Mouse (Mus musculus) kidney, postnatal 0 days (tissue): Measurements from ENCODE around the gene Gldn. TPM values are rescaled to one million over a fixed set of nuclear protein-coding genes. Genes with fewer than 3 reads are reported as not detected.

Experiments
- ATAC-seq: fragments of 200-750 bp; cut with Nextera tagmentation; replicated peaks from 2 replicates; pipeline ENCODE4 v1.8.0; 2017; ENCODE audit warnings: low read depth, moderate number of reproducible peaks, moderate TSS enrichment, moderate library complexity; ENCODE audit not compliant: low FRiP score
- DNase-seq: peaks from one replicate; pipeline ENCODE4 v3.0.0-alpha.2; 2016; ENCODE audit warnings: low spot score
- H3K27ac ChIP-seq: fragments of 300-500 bp; sonication (generic); 2 replicates; pipeline ENCODE4 v1.5.1; 2014; ENCODE audit warnings: mild to moderate bottlenecking
- H3K27me3 ChIP-seq: fragments of 300-500 bp; sonication (generic); 2 replicates; pipeline ENCODE4 v1.6.1; 2014; ENCODE audit warnings: low read length, mixed read lengths; ENCODE audit not compliant: insufficient read depth
- H3K36me3 ChIP-seq: fragments of 300-500 bp; sonication (generic); 2 replicates; pipeline ENCODE4 v1.6.1; 2014; ENCODE audit warnings: low read length, mixed read lengths; ENCODE audit not compliant: insufficient read depth
- H3K4me1 ChIP-seq: fragments of 300-500 bp; sonication (generic); replicated peaks from 2 replicates; pipeline ENCODE4 v1.6.1; 2014; ENCODE audit warnings: antibody characterized with exemption, low read length, mixed read lengths; ENCODE audit not compliant: insufficient read depth
- H3K4me2 ChIP-seq: fragments of 300-500 bp; sonication (generic); 2 replicates; pipeline ENCODE4 v1.6.1; 2014; ENCODE audit warnings: mild to moderate bottlenecking, low read length, moderate library complexity, mixed read lengths
- H3K4me3 ChIP-seq: fragments of 300-500 bp; sonication (generic); replicated peaks from 2 replicates; pipeline ENCODE4 v1.5.1; 2014; ENCODE audit warnings: low read depth, low read length
- H3K9ac ChIP-seq: fragments of 300-500 bp; sonication (generic); 2 replicates; pipeline ENCODE4 v1.6.1; 2014; ENCODE audit warnings: low read depth, low read length
- H3K9me3 ChIP-seq: fragments of 300-500 bp; sonication (generic); replicated peaks from 2 replicates; pipeline ENCODE4 v1.6.1; 2016; ENCODE audit warnings: low read length, inconsistent platforms, mixed read lengths
- CTCF ChIP-seq: IDR thresholded peaks from 2 replicates; pipeline ENCODE4 v1.5.1; 2016; ENCODE audit warnings: antibody characterized with exemption, low read depth, mild to moderate bottlenecking, moderate library complexity
- WGBS: fragments of 180-500 bp; shearing (Covaris S2); extraction: QIAGEN DNeasy Blood & Tissue Kit; methylation state at CpG from one replicate; pipeline ENCODE4 v1.1.7; 2014; 5-methylcytosine and 5-hydroxymethylcytosine counted together
- polyA plus RNA-seq: library from polyadenylated mRNA; unstranded; fragments of >200 nt; fragmentation: Nextera tagmentation; extraction: Ambion mirVana; gene quantifications from 2 replicates; pipeline ENCODE4 v1.2.1, GENCODE M21; 2015

Gene Gldn
- polyA plus RNA-seq, 1 experiment from 2014 or later = 4.6 TPM

DNA sequence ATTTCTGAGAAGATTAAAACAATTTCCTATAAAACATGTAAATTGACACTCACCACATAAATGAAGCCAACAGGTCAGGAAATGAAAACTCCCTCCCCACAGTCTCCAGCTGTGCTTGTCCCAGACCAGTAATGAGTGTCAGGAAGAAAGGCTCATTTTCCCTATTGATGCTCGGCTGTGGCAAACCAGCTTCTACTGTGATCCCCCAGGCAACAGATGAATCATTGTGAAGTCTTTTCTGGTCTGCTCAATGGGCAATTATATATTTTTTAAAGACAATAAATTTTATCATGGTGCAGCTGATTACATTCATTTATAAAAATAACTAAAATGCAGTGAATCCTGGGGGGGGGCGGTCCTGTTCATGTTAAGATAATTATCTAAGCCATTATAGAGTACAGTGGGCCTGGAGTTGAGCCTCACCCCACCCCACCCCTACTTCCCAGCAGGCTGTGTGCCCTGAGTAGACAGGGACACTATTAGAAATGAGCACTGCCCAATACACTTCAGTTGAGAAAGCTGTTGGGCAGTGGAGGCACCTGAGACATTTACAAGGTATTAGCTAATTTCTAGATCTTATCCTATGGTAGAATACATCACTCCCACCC, 22.6 kb downstream of the Gldn start:
- no peaks in the 10 kb centered on the region for H3K27me3 ChIP-seq
- no peak overlapping the region for H3K27ac ChIP-seq
- no peak overlapping the region for H3K4me3 ChIP-seq
- no peaks in the 10 kb centered on the region for H3K9me3 ChIP-seq
- no peak overlapping the region for H3K9ac ChIP-seq
- no peak for ATAC-seq
- no peak overlapping the region for H3K4me2 ChIP-seq
- TF ChIP-seq CTCF = no peak
- 44% methylated on average over 2 of the region's 2 CpGs for WGBS
- H3K4me1 ChIP-seq = no peaks in the 10 kb centered on the region
- DNase-seq = peak; percentile 46
- no peaks in the 10 kb centered on the region for H3K36me3 ChIP-seq

DNA sequence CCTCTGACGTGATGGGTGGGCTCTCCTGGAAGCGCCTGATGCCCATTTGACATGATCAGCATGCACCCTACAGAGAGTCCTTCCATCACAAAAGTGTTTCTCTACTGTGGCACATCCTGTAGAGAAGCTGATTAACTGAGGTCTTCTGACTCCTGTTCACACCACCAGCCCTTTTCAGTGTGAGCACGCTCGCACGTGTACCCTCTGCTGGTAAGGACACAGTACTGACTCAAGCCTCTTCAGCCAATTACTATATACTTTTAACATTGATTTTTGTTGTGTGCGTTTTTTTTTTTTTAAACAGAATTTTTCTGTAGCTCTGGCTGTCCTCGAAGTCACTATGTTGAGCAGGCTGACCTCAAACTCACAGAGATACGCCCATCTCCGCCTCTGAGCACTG, 30.1 kb downstream of the Gldn start:
- no peaks in the 10 kb centered on the region for H3K36me3 ChIP-seq
- H3K9ac ChIP-seq = no peak overlapping the region
- 73% methylated on average over 9 of the region's 9 CpGs for WGBS
- no peak overlapping the region for H3K4me3 ChIP-seq
- no peak overlapping the region for H3K27ac ChIP-seq
- no peaks in the 10 kb centered on the region for H3K27me3 ChIP-seq
- ATAC-seq = no peak
- H3K4me1 ChIP-seq = no peaks in the 10 kb centered on the region
- TF ChIP-seq CTCF = peak; percentile 55
- DNase-seq = no peak
- H3K4me2 ChIP-seq = no peak overlapping the region
- H3K9me3 ChIP-seq = no peaks in the 10 kb centered on the region

DNA sequence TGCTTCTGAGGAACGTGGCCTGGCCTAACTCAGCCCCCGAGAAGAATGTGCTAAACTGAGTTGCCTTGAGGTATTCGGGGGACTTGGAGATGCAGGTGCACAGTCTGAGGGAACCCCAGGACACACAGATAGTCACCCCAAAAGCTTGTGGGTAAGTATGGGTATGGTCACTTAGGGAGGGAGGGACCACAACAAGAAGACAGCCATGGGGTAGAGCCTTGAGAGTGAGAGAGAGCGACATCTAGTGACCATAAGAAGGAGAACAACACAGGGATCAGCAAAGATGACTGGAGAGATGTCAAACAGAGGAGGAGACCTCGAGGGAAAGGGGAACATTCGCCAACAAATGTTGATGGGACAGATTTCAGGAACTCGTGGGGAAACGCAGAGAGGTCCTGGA, 37.2 kb downstream of the Gldn start:
- no peaks in the 10 kb centered on the region for H3K27me3 ChIP-seq
- TF ChIP-seq CTCF = peak; percentile 75
- WGBS = 41% methylated on average over 8 of the region's 8 CpGs
- no peak overlapping the region for H3K27ac ChIP-seq
- H3K4me2 ChIP-seq = no peak overlapping the region
- ATAC-seq = no peak
- H3K4me1 ChIP-seq = no peaks in the 10 kb centered on the region
- peak; percentile 71 for DNase-seq
- H3K36me3 ChIP-seq = no peaks in the 10 kb centered on the region
- no peaks in the 10 kb centered on the region for H3K9me3 ChIP-seq
- H3K9ac ChIP-seq = no peak overlapping the region
- no peak overlapping the region for H3K4me3 ChIP-seq

DNA sequence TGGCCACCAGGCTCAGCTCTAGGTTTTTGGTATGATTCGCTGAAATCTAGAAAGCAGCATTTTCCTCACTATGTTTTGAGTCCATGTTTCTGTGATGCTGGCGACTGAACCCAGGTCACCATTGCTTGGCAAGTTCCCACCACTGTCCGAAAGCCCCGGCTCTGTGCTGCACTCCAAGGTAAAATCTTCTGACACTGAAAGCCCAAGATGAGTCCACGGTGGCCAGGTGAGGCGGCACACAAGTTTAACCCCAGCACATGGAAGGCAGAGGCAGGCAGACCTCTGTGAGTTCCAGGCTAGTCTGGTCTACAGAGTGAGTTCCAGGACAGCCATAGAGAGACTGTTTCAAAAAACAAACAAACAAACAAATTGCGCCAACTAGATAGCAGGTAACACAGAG, 42.9 kb downstream of the Gldn start:
- ATAC-seq = no peak
- no peaks in the 10 kb centered on the region for H3K9me3 ChIP-seq

DNA sequence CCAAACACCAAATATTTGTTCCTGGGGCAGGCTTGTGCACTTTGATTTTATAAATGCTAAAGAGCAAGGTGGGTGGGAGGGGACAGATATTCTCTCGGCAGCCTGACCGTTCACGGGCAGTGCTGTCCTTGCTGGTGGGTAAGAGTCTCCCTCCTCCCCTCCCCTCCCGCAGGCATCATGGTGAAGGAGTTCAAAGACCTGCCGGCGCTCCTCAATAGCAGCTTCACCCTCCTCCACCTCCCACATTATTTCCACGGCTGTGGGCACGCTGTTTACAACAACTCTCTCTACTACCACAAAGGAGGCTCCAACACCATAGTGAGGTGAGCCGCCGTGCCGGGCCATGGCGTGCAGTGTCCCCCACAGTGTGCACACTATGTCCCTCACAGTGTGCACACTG, 49.3 kb downstream of the Gldn start:
- 60% methylated on average over 12 of the region's 12 CpGs for WGBS
- Histone ChIP-seq H3K36me3 (no peaks in the 10 kb centered on the region), H3K9me3 (no peaks in the 10 kb centered on the region), H3K9ac (no peak overlapping the region), H3K4me1 (no peaks in the 10 kb centered on the region), H3K27me3 (no peaks in the 10 kb centered on the region), H3K4me3 (no peak overlapping the region), H3K27ac (no peak overlapping the region), H3K4me2 (no peak overlapping the region)
- TF ChIP-seq CTCF = no peak
- no peak for DNase-seq
- ATAC-seq = no peak

More for the DNA sequence above, 42.9 kb downstream of the Gldn start:
- no peak for TF ChIP-seq CTCF
- no peaks in the 10 kb centered on the region for H3K4me1 ChIP-seq
- no peak overlapping the region for H3K27ac ChIP-seq
- no peak overlapping the region for H3K4me3 ChIP-seq
- no peak overlapping the region for H3K4me2 ChIP-seq
- H3K36me3 ChIP-seq = no peaks in the 10 kb centered on the region
- H3K9ac ChIP-seq = no peak overlapping the region
- DNase-seq = no peak
- WGBS = 94% methylated on average over 7 of the region's 7 CpGs
- H3K27me3 ChIP-seq = no peaks in the 10 kb centered on the region

DNA sequence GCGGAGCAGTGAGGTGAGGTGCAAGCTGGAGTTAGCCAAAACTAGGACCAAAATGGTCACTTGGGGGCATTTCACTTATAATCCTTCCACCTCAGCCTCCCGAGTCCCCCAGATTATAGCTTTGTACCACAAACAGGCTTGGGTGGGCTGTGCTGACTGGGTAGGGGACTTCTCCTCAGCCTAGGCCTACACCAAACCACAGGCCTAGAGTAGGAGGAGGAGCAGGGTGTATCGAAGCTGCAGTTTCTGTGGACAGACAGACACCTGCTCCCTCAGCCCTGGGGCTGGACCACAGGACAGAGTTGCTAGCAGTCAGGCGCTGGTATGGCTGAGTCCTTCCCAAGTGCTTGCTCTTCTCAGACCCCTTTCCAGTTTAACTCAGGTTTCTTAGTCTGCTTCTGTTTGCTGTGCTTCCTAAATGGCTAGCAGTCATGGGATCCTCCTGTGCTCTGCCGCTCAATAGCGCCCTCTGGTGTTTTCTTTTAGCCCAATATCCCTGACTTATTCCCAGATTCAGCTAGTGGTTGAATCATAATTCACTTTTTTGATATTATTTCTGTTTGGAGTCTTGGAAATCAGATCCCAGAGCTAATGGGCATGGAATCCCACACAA, 50.4 kb downstream of the Gldn start:
- Histone ChIP-seq H3K4me1 (no peaks in the 10 kb centered on the region), H3K4me3 (no peak overlapping the region), H3K4me2 (no peak overlapping the region), H3K27me3 (no peaks in the 10 kb centered on the region), H3K27ac (no peak overlapping the region), H3K9me3 (no peaks in the 10 kb centered on the region), H3K36me3 (no peaks in the 10 kb centered on the region), H3K9ac (no peak overlapping the region)
- DNase-seq (peak; percentile 80), ATAC-seq (no peak)
- 53% methylated on average over 6 of the region's 6 CpGs for WGBS
- TF ChIP-seq CTCF = peak; percentile 86

DNA sequence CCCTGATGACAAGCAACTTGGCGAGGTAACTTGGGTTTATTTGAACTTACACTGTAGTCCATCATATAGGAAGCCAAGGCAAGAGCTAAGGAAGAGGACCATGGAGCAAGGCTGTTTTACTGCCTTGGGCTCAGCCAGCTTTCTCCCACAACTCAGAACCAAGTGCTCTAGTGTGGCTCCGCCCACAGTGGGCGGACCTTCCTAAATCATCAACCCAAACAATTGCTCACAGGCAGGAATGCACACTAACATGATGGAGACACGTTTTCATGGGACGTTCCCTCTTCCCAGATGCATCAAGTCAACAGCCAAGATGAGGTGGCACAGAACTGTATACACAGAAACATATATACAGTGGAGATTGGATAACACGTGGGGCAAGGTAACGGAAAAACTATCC, 55.7 kb downstream of the Gldn start:
- Histone ChIP-seq H3K9ac (no peak overlapping the region), H3K4me1 (no peaks in the 10 kb centered on the region), H3K4me2 (no peak overlapping the region), H3K9me3 (no peaks in the 10 kb centered on the region), H3K36me3 (no peaks in the 10 kb centered on the region), H3K27ac (no peak overlapping the region), H3K4me3 (no peak overlapping the region), H3K27me3 (no peaks in the 10 kb centered on the region)
- DNase-seq (no peak), ATAC-seq (no peak)
- 66% methylated on average over 7 of the region's 7 CpGs for WGBS
- no peak for TF ChIP-seq CTCF
